Comparison of ENCODE assay signal across 8 mouse cellular contexts in the genomic region with DNA sequence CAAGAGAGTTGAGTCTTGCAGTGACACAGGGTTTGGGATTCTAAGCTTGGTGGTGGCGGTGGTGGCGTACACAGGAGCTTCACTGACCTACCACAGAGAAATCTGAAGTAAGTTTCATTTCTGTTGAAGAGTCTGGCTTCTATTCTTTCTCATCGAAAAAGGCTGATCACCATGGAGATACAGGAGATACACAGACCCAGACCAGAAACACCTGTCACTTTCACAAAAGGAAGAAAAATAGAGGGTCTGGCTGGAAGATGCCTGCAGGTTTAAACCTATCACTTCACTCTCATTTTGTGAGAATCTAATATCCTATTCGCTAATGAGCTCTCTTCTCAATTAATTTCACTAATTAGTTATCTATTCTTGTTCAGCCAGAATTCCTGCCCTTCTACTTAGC. TPM values are rescaled to one million over a fixed set of nuclear protein-coding genes. Genes with fewer than 3 reads are reported as not detected.
DNase-seq lines count a peak whose midpoint lies in the region; ATAC-seq and TF ChIP-seq lines count a peak whose summit lies in the region.

No protein-coding gene starts in this region.

- H3K27me3 ChIP-seq in heart, embryonic 10.5 days (ENCODE audit: insufficient read depth, poor library complexity, severe bottlenecking), result peaks cover 17% of the 10 kb centered on the region; the same call in 1 of the 2 replicates
- no peaks in the 10 kb centered on the region for H3K27me3 ChIP-seq in spleen, adult 2 months (ENCODE audit: control insufficient read depth, insufficient read depth, low read length)
- peaks cover 81% of the 10 kb centered on the region for H3K27me3 ChIP-seq in liver, embryonic 15.5 days

- TF ChIP-seq POLR2A in spleen, adult 2 months (IDR thresholded peaks at IDR 0.05; ENCODE audit: low read depth, low read length), result no peak

- WGBS in heart, embryonic 10.5 days, result 82% methylated on average over 4 of the region's 4 CpGs
- 31% methylated on average over 4 of the region's 4 CpGs for WGBS in spleen, adult 2 months
- 72% methylated on average over 4 of the region's 4 CpGs for WGBS in liver, embryonic 15.5 days (ENCODE audit: insufficient replicate concordance)

- 0 out of 2 replicates have a peak, but pooled peaks cover 4% of the 10 kb centered on the region for H3K36me3 ChIP-seq in heart, embryonic 10.5 days
- no peaks in the 10 kb centered on the region for H3K36me3 ChIP-seq in spleen, adult 2 months (ENCODE audit: control insufficient read depth, insufficient read depth, low read length)
- H3K36me3 ChIP-seq in liver, embryonic 15.5 days (replicated peaks), result no peaks in the 10 kb centered on the region

- no peak overlapping the region for H3K27ac ChIP-seq in heart, embryonic 10.5 days
- H3K27ac ChIP-seq in spleen, adult 2 months (ENCODE audit: insufficient read depth, low read length), result no peak overlapping the region
- H3K27ac ChIP-seq in liver, embryonic 15.5 days (replicated peaks), result no peak overlapping the region

- peak overlapping the region; percentile 89 for H3K4me3 ChIP-seq in heart, embryonic 10.5 days
- H3K4me3 ChIP-seq in spleen, adult 2 months (ENCODE audit: extremely low read depth, insufficient read depth, insufficient read length), result peak overlapping the region; percentile 0; the same call in 1 of the 2 replicates
- peak overlapping the region; percentile 69 for H3K4me3 ChIP-seq in liver, embryonic 15.5 days (replicated peaks)

- peak overlapping the region; percentile 92; the same call in 1 of the 2 replicates for H3K4me2 ChIP-seq in liver, embryonic 15.5 days

- no peaks in the 10 kb centered on the region for H3K9me3 ChIP-seq in heart, embryonic 10.5 days
- H3K9me3 ChIP-seq in liver, embryonic 15.5 days (replicated peaks), result no peaks in the 10 kb centered on the region

- no peak for TF ChIP-seq CTCF in spleen, adult 2 months (IDR thresholded peaks at IDR 0.05; ENCODE audit: extremely low read depth, insufficient read depth, insufficient read length, insufficient replicate concordance)

- no peak overlapping the region for H3K9ac ChIP-seq in liver, embryonic 15.5 days

- H3K4me1 ChIP-seq in heart, embryonic 10.5 days, result peaks cover 74% of the 10 kb centered on the region
- H3K4me1 ChIP-seq in spleen, adult 2 months (ENCODE audit: control insufficient read depth, insufficient read depth, insufficient read length), result peaks cover 20% of the 10 kb centered on the region; the same call in 1 of the 2 replicates
- peaks cover 80% of the 10 kb centered on the region for H3K4me1 ChIP-seq in liver, embryonic 15.5 days (replicated peaks)

- intact Hi-C loops in heart, postnatal 25 days (cut with DNase I), result loop anchor here (5.0 kb wide), 1 partner anchor 70 kb away; no protein-coding TSS in a partner anchor

- no peak for DNase-seq in heart, embryonic 10.5 days (ENCODE audit: low spot score)
- no peak for DNase-seq in heart, postnatal 25 days (ENCODE audit: low spot score)
- no peak for DNase-seq in spleen, adult 2 months (ENCODE audit: low read depth in 1 of 2, low spot score in 2 of 2)
- no peak for DNase-seq in spleen, postnatal 36 days (ENCODE audit: low spot score in 2 of 2)
- DNase-seq in adrenal gland, postnatal 10 days, result no peak
- DNase-seq in layer of hippocampus, postnatal 36 days, result no peak
- DNase-seq in gastrocnemius, postnatal 4 days (ENCODE audit: low spot score in 2 of 2), result no peak

- no peak for ATAC-seq in liver, embryonic 15.5 days (ENCODE audit: insufficient read depth)

RNA-seq across cellular contexts. Expression of gene B4galt5, which starts 1.6 kb away (rescaled TPM):
- 11.4 and 13.6 TPM in 2 replicates for polyA plus RNA-seq in heart, embryonic 10.5 days (2016; fragmentation: Nextera tagmentation; extraction: Ambion mirVana)
- total RNA-seq in heart, postnatal 25 days (2021), result 10 to 100 TPM; 12.7 to 14.6 TPM
- polyA plus RNA-seq in spleen, adult 2 months (2012; rRNA removed), result 20.5 and 22.6 TPM in 2 replicates
- 2.4 TPM in 2 replicates for polyA plus RNA-seq in liver, embryonic 15.5 days (2015; fragmentation: Nextera tagmentation; extraction: Ambion mirVana)
- total RNA-seq in adrenal gland, postnatal 10 days (2021), result 10 to 100 TPM; 55.5 to 76.9 TPM
- 10 to 100 TPM; 44.2 to 49.7 TPM for total RNA-seq in layer of hippocampus, postnatal 36 days (2021)
- 10 to 100 TPM; 40.0 to 41.0 TPM for total RNA-seq in gastrocnemius, postnatal 4 days (2021)

Comparison
In these comparisons a context has a peak if more than half of its experiments do, and no peak if none do; other contexts are left out.
1. H3K4me3 ChIP-seq: peak in every context shown above with its lines; median percentile 89 in heart, embryonic 10.5 days; 69 in liver, embryonic 15.5 days; 0 in spleen, adult 2 months.